Comparison of ENCODE assay signal across 8 mouse cellular contexts in genomic region chr11:21033823-21034401, GRCm38 (mm10). TPM values are rescaled to one million over a fixed set of nuclear protein-coding genes. Genes with fewer than 3 reads are reported as not detected.
DNase-seq lines count a peak whose midpoint lies in the region; ATAC-seq lines count a peak whose summit lies in the region.

No protein-coding gene starts in this region.

- intact Hi-C loops in heart, postnatal 14 days (cut with DNase I), result loop anchor here (5.0 kb wide), 1 partner anchor 77 kb away; no protein-coding TSS in a partner anchor

- H3K4me2 ChIP-seq in heart, embryonic 12.5 days, result no peak overlapping the region
- H3K4me2 ChIP-seq in limb, embryonic 13.5 days (replicated peaks), result peak overlapping the region; percentile 32

- H3K36me3 ChIP-seq in heart, embryonic 12.5 days, result no peaks in the 10 kb centered on the region
- no peaks in the 10 kb centered on the region for H3K36me3 ChIP-seq in limb, embryonic 13.5 days

- peak; percentile 97 for DNase-seq in heart, adult 11 months
- DNase-seq in heart, postnatal 14 days, result peak; percentile 28 to 41
- peak; percentile 10 to 11 for DNase-seq in natural killer cell, adult 2 months (ENCODE audit: low spot score in 2 of 2)
- peak; percentile 52 for DNase-seq in thymus, postnatal 25 days
- DNase-seq in layer of hippocampus, postnatal 14 days (ENCODE audit: low spot score in 2 of 2), result no peak

- 43% methylated on average over 11 of the region's 11 CpGs for WGBS in heart, embryonic 12.5 days
- 33% methylated on average over 11 of the region's 11 CpGs for WGBS in limb, embryonic 13.5 days

- H3K27ac ChIP-seq in heart, embryonic 12.5 days (ENCODE audit: poor library complexity, severe bottlenecking), result no peak overlapping the region
- 0 out of 2 replicates have a peak overlapping the region, but pooled peaks have one; percentile 0 for H3K27ac ChIP-seq in limb, embryonic 13.5 days

- ATAC-seq in heart, embryonic 12.5 days (ENCODE audit: insufficient number of reproducible peaks, low FRiP score), result no peak
- ATAC-seq in activated CD4-positive, CD25-positive, alpha-beta regulatory T cell, adult 4 months, result peak; percentile 73
- ATAC-seq in limb, embryonic 13.5 days (ENCODE audit: low FRiP score, low read depth), result no peak

- no peaks in the 10 kb centered on the region for H3K27me3 ChIP-seq in heart, embryonic 12.5 days (replicated peaks)
- H3K27me3 ChIP-seq in limb, embryonic 13.5 days, result no peaks in the 10 kb centered on the region

- no peak overlapping the region for H3K4me3 ChIP-seq in heart, embryonic 12.5 days
- no peak overlapping the region for H3K4me3 ChIP-seq in limb, embryonic 13.5 days

- H3K9ac ChIP-seq in heart, embryonic 12.5 days, result no peak overlapping the region
- no peak overlapping the region for H3K9ac ChIP-seq in limb, embryonic 13.5 days

- peaks cover 25% of the 10 kb centered on the region for H3K4me1 ChIP-seq in heart, embryonic 12.5 days (replicated peaks)
- H3K4me1 ChIP-seq in limb, embryonic 13.5 days, result peaks cover 16% of the 10 kb centered on the region

- peaks cover 10% of the 10 kb centered on the region for H3K9me3 ChIP-seq in heart, embryonic 12.5 days (replicated peaks)
- H3K9me3 ChIP-seq in limb, embryonic 13.5 days, result peaks cover 4% of the 10 kb centered on the region; the same call in 1 of the 2 replicates

RNA-seq across cellular contexts. Expression of gene Peli1, which starts 57.2 kb away (rescaled TPM):
- 31.0 and 32.1 TPM in 2 replicates for polyA plus RNA-seq in heart, embryonic 12.5 days (2016; fragmentation: Nextera tagmentation; extraction: Ambion mirVana)
- polyA plus RNA-seq in activated CD4-positive, CD25-positive, alpha-beta regulatory T cell, adult 4 months (2017; shearing (Covaris generic)), result 10 to 100 TPM; 55.7 to 80.7 TPM
- 10 to 100 TPM; 20.1 to 20.7 TPM for total RNA-seq in heart, postnatal 14 days (2021)
- polyA plus RNA-seq in limb, embryonic 13.5 days (2015; fragmentation: Nextera tagmentation; extraction: Ambion mirVana), result 44.5 and 45.1 TPM in 2 replicates
- total RNA-seq in layer of hippocampus, postnatal 14 days (2021), result 10 to 100 TPM; 56.5 to 59.4 TPM

Comparison
In these comparisons a context has a peak if more than half of its experiments do, and no peak if none do; other contexts are left out.
1. DNase-seq: peak in heart, adult 11 months (single experiment), heart, postnatal 14 days (2 of 2), natural killer cell, adult 2 months (2 of 2) and thymus, postnatal 25 days (single experiment); none in layer of hippocampus, postnatal 14 days (0 of 2).